Mouse (Mus musculus) layer of hippocampus, adult 2 months (tissue): Measurements from ENCODE around the gene Snca. TPM values are rescaled to one million over a fixed set of nuclear protein-coding genes. Genes with fewer than 3 reads are reported as not detected.

ENCODE experiments used
- DNase-seq, 2 experiments: peaks; one replicate each; pipeline ENCODE4 v3.0.0; 2022; ENCODE audit warnings: low spot score in 2 of 2
- H3K27ac ChIP-seq: fragments of 200-600 bp; 2 replicates; pipeline ENCODE4 v1.8.1; 2022
- H3K4me3 ChIP-seq: fragments of 200-600 bp; 2 replicates; pipeline ENCODE4 v1.8.1; 2022; ENCODE audit warnings: mild to moderate bottlenecking
- CTCF ChIP-seq: fragments of 200-600 bp; conservative IDR thresholded peaks from 2 replicates; pipeline ENCODE4 v1.8.1; 2022; ENCODE audit warnings: antibody characterized with exemption, mild to moderate bottlenecking, moderate library complexity
- long read RNA-seq, 2 experiments: library from polyadenylated mRNA; stranded (forward); transcript quantifications; one replicate each; pipeline ENCODE4 v2.0.0; 2021; ENCODE audit warnings: borderline mapping rate in 2 of 2
- total RNA-seq, 2 experiments: library from RNA; stranded (reverse); gene quantifications; 2 replicates each; pipeline ENCODE4 v1.2.3; 2021

Gene Snca
- 100 to 1,000 TPM; 473 to 525 TPM for total RNA-seq
- long read RNA-seq, experiment 1, transcript Snca-201 (6 exons, 1,280 nt): major isoform, 205 of 289 reads
- long read RNA-seq, experiment 1, transcript Snca-202 (6 exons, 1,188 nt): minor isoform, 55 of 289 reads
- long read RNA-seq, experiment 1, partial matches to known transcripts: 26 of 289 reads
- long read RNA-seq, experiment 1, other reads (novel, unspliced or antisense): 3 of 289 reads
- long read RNA-seq, experiment 2, transcript Snca-201 (6 exons, 1,280 nt): major isoform, 330 of 438 reads
- long read RNA-seq, experiment 2, transcript Snca-202 (6 exons, 1,188 nt): minor isoform, 73 of 438 reads
- long read RNA-seq, experiment 2, partial matches to known transcripts: 30 of 438 reads
- long read RNA-seq, experiment 2, other reads (novel, unspliced or antisense): 5 of 438 reads

GRCm38 (mm10) chr6:60829282-60829891 lies at the start of gene Snca:
Gene Snca (minus strand): TSS chr6:60829855.
- Histone ChIP-seq H3K27ac (peak within 1 kb of the TSS; percentile 98), H3K4me3 (peak within 1 kb of the TSS; percentile 85)
- no peak for TF ChIP-seq CTCF
- peak; percentile 30 to 49 for DNase-seq

DNA sequence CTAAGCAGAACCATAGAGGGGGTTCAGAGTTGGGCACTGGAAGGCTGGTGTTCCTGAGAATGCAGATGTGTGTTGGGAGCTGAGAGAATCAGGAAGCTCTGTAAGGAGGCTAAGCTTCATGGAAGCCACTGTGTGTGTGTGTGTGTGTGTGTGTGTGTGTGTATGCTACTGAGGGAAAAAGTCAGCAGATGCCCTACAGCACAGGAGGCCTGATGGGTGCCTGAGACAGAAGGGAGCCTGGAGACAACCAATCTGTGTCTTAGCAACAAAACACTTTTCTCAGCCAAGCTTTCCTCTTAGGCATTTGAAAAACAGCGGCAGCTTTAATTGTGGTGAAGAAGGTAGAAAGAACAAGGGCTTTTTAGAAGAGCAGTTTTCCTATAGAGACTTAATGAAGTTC lies 40.5 kb upstream of the Snca start:
- Histone ChIP-seq H3K27ac (peak overlapping the region; percentile 90), H3K4me3 (no peak overlapping the region)
- DNase-seq: peak; percentile 50 to 61
- TF ChIP-seq CTCF: no peak

- no peak for TF ChIP-seq CTCF
- Histone ChIP-seq H3K4me3 (no peak overlapping the region), H3K27ac (no peak overlapping the region; the same call in 1 of the 2 replicates)
- no peak for DNase-seq
These were observed 26.9 kb upstream of the Snca start for GRCm38 (mm10) chr6:60856599-60856998.

DNA sequence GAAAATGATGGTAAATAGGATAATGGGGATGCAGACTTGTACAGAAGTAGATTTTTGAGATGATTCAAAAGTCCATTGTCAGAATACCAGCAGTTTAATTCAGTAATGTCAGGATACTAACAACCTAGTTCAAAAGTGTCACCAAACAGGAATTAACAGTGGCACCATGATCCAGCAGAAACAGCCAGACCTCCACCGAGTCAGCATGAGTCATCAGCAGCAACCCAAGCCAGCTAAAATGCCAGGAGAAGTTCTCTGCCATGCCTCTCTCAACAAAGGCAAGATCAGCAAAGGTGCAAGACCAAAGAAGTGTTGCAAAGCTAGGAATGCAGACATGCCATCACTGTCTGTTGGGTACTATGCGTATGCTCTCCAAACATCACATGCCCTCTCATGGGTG lies 22.0 kb upstream of the Snca start:
- no peak for TF ChIP-seq CTCF
- no peak overlapping the region for H3K4me3 ChIP-seq
- DNase-seq: no peak
- H3K27ac ChIP-seq: no peak overlapping the region

DNA sequence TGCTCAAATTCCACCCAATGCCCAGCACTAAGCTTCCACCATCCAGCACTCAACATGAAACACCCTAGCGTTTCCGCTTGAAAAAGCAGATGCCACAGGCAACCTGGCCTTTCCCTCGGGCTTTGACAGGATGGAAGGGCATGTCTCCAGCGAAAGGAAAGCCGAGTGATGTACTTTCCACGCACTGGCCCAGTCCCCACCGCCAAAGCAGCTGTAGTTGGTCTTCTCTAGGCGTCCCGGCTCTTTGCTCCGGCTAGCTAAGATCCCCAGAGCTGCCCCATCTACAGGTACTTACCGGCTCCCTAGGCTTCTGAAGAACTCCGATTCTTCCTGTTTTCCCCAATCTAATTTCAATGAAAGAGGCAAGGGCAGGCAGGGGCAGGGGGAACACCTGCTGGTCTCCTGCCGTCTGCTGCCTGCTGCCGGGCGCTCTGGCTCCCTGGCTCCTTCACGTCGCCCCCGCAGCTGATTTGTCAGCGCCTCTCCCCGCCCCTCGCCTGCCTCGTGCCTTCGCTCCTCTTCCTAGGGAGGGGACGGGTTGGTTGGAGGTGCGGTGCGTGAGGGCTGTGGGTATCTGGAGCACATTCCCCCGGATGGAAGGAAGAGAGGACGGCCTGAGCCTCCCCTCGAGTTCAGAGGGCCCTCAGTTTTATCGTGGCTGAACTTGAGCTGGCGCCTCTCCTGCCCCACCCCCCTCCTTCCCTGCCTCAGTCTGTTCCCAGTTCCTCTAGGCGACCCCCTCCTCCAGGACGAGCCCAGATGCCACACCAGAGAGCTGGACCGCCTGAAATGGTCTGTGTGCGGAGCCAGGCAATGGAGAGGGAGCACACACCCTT lies 1.0 kb downstream of the Snca start:
- TF ChIP-seq CTCF: no peak
- DNase-seq: peak; percentile 83 to 86
- H3K27ac ChIP-seq: peak overlapping the region; percentile 98
- peak overlapping the region; percentile 85 for H3K4me3 ChIP-seq

- Histone ChIP-seq H3K4me3 (peak overlapping the region; percentile 85), H3K27ac (peak overlapping the region; percentile 98)
- no peak for DNase-seq
- no peak for TF ChIP-seq CTCF
These were observed 1.6 kb downstream of the Snca start for GRCm38 (mm10) chr6:60828047-60828428.

GRCm38 (mm10) chr6:60827290-60827689 lies 2.4 kb downstream of the Snca start:
- DNase-seq: no peak
- Histone ChIP-seq H3K27ac (peak overlapping the region; percentile 98; the same call in 1 of the 2 replicates), H3K4me3 (peak overlapping the region; percentile 85)
- TF ChIP-seq CTCF: no peak

- no peak for DNase-seq
- H3K4me3 ChIP-seq: no peak overlapping the region
- no peak overlapping the region for H3K27ac ChIP-seq
- no peak for TF ChIP-seq CTCF
These were observed 10.4 kb downstream of the Snca start for GRCm38 (mm10) chr6:60819272-60819671.

GRCm38 (mm10) chr6:60813516-60813915 lies 16.1 kb downstream of the Snca start:
- Histone ChIP-seq H3K27ac (no peak overlapping the region), H3K4me3 (no peak overlapping the region)
- no peak for TF ChIP-seq CTCF
- DNase-seq: no peak

DNA sequence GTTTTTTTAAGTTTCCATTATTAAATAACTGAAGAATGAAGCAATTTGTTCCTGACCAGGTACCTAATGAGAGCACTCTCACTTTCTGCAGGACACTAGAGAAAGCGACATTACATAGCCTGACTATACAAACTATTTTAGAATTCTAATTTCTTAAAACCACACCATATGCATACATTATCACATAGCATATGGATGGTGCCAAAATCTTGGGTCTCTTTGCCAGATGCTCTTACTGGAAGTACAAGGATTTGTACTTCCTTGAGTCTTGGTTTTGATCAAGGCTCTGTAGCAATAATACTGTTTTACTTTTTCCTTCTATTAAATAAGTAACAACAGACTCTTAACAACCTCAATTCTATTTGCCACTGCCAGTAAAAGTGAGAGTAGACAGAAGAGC lies 31.4 kb downstream of the Snca start:
- no peak for TF ChIP-seq CTCF
- DNase-seq: no peak
- Histone ChIP-seq H3K27ac (no peak overlapping the region), H3K4me3 (no peak overlapping the region)

DNA sequence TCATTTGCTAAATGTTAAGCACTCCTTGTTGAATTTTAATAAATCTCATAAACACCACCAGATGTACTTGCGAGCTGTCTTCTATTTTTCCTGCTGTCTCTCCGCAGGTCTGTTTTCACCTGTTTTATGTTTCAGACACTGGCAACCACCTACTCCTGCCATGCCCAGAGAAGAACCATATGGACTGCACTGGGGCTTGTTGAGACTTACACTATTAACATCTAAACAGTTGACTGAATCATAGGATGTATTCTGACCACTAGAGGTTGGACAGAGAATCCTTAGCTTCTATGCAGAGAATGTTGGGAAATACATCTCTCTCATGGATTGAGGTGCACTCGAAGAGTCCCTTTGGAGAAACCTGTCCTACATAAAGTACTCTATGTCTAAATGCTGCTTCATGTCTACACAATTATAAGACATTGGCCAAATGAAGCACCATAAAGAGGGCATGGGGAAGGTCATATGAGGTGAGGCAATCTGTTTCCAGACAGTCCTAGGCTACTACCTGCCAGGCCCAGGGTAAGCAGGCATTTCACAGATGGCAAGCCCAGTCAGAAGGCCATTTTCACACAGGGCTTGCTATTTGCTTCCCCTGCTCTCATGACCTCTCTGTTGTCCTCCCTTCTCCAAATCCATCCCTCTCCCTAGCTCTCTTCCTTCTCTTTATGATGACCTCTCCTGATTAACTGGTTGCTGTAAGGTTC lies 35.8 kb downstream of the Snca start:
- no peak for TF ChIP-seq CTCF
- Histone ChIP-seq H3K27ac (peak overlapping the region; percentile 39; the same call in 1 of the 2 replicates), H3K4me3 (no peak overlapping the region)
- DNase-seq: no peak

GRCm38 (mm10) chr6:60786955-60787354 lies 42.7 kb downstream of the Snca start:
- 0 out of 2 replicates have a peak overlapping the region, but pooled peaks have one; percentile 39 for H3K27ac ChIP-seq
- no peak overlapping the region for H3K4me3 ChIP-seq
- DNase-seq: no peak
- no peak for TF ChIP-seq CTCF
